Mouse (Mus musculus) cerebellum, adult 11-12 months (tissue): Measurements from ENCODE around the gene Mlana.

Experiments used
- DNase-seq: peaks from one replicate; pipeline ENCODE4 v3.0.0; 2022

The Mlana gene

GRCm38 (mm10) chr19:29676479-29677193 is 21.0 kb upstream of the Mlana start:
- DNase-seq, result no peak

GRCm38 (mm10) chr19:29678181-29678778 is 19.3 kb upstream of the Mlana start:
- DNase-seq, result no peak

GRCm38 (mm10) chr19:29680182-29681152 is 17.2 kb upstream of the Mlana start:
- DNase-seq, result no peak

- DNase-seq, result peak; percentile 68
These were observed 13.6 kb upstream of the Mlana start for GRCm38 (mm10) chr19:29683844-29684540.

GRCm38 (mm10) chr19:29695071-29695470 is 2.6 kb upstream of the Mlana start:
- no peak for DNase-seq

- no peak for DNase-seq
These were observed 1.3 kb upstream of the Mlana start for GRCm38 (mm10) chr19:29696309-29696708.

- no peak for DNase-seq
These were observed 784 bp upstream of the Mlana start for GRCm38 (mm10) chr19:29696840-29697239.

- no peak for DNase-seq
These were observed 4.1 kb downstream of the Mlana start for GRCm38 (mm10) chr19:29701707-29702106.

GRCm38 (mm10) chr19:29704436-29704835 is 6.8 kb downstream of the Mlana start:
- DNase-seq, result no peak

GRCm38 (mm10) chr19:29707314-29707898 is 9.8 kb downstream of the Mlana start:
- DNase-seq, result no peak

- no peak for DNase-seq
These were observed 10.4 kb downstream of the Mlana start for GRCm38 (mm10) chr19:29708003-29708402.

- no peak for DNase-seq
These were observed 10.8 kb downstream of the Mlana start for GRCm38 (mm10) chr19:29708461-29708860.

- DNase-seq, result no peak
These were observed 11.8 kb downstream of the Mlana start for GRCm38 (mm10) chr19:29709461-29709860.

GRCm38 (mm10) chr19:29713451-29713850 is 15.8 kb downstream of the Mlana start:
- no peak for DNase-seq

GRCm38 (mm10) chr19:29717854-29718253 is 20.2 kb downstream of the Mlana start:
- no peak for DNase-seq

- DNase-seq, result no peak
These were observed 20.9 kb downstream of the Mlana start for GRCm38 (mm10) chr19:29718476-29718875.

GRCm38 (mm10) chr19:29735421-29735820 is 37.8 kb downstream of the Mlana start:
- no peak for DNase-seq

GRCm38 (mm10) chr19:29739608-29740007 is 42.0 kb downstream of the Mlana start:
- DNase-seq, result no peak

GRCm38 (mm10) chr19:29740661-29741060 is 43.0 kb downstream of the Mlana start:
- DNase-seq, result no peak

- no peak for DNase-seq
These were observed 45.9 kb downstream of the Mlana start for GRCm38 (mm10) chr19:29743531-29743930.

- DNase-seq, result no peak
These were observed 53.4 kb downstream of the Mlana start for GRCm38 (mm10) chr19:29750994-29751393.

- DNase-seq, result no peak
These were observed 56.3 kb downstream of the Mlana start for GRCm38 (mm10) chr19:29753939-29754338.
